Mouse (Mus musculus) 3T3-L1 (cell line): Measurements from ENCODE around the gene Gm20388.

Experiments used
- DNase-seq: peaks from one replicate; pipeline ENCODE4 v3.0.0-alpha.2; 2015; ENCODE audit warnings: low read depth, low spot score

Gm20388 gene

GRCm38 (mm10) chr8:122389357-122389756, 2478.7 kb downstream of the Gm20388 start:
- DNase-seq: peak; percentile 33

DNA sequence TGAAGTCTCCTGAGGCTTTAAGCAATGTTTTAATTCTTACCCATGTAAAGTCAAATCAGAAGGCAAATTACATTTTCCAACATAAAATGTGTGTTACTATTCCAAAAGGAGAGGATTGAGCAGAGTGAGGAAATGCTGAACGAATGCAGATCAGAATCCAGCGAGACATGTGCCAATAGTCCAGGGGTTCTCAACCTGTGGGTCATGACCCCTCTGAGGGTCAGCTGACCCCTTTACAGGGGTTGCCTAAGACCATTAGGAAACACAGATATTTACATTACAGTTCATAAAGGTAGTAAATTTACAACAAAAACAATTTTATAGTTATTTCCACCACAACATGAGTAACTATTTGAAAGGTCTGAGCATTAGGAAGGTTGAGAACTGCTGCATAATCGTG, 2480.1 kb downstream of the Gm20388 start:
- no peak for DNase-seq

DNA sequence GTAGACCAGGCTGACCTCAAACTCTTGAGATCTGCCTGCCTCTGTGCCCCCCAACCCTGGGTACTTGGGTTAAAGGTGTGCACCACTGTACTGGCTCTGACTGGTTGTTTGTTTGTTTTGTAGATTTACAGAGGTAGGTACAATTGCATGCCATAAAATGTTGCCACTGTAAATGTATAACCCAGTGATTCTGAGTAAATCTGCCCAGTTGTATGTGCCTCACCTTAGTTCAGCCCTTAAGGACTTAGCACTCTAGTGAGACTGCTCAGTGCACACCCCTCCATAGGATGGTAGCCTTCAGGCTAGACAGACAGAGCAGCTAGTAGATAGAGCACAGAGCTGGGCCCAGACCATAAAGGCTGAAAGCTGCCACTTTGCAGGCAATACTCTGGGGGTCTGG, 2483.1 kb downstream of the Gm20388 start:
- DNase-seq: no peak

- no peak for DNase-seq
Measured at GRCm38 (mm10) chr8:122395291-122395690, 2484.7 kb downstream of the Gm20388 start.

GRCm38 (mm10) chr8:122398186-122398585, 2487.5 kb downstream of the Gm20388 start:
- no peak for DNase-seq

DNA sequence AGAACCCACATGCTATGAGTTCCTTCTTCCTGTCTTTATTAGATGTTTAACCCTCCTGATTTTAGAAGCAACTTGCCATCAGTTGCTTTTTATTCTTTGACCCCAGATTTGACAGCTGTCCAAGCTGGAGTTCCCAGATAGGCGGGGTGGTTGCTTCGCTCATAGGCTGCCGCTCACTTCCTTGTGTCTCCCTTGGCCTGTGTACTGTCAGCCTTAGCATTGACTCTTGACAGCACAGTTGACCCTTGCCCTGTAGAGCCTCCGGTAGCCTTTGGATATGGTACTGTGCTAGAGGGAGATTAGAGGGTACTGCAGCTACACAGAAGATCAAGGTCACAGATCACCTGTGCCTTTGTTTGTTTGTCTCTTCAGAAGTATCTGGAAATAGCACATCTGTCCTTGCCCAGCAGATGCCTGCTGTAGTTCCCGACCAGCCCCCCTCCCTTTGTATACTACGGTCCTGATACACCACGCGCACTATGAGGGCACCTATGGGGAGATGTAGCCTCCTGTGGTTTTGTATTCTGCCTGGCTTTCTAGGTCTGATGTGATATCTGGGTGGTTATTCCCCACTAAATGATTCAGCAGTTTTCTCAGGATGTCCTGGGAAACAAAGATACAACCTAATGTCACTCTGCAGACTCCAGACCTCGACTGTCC, 2494.6 kb downstream of the Gm20388 start:
- no peak for DNase-seq

DNA sequence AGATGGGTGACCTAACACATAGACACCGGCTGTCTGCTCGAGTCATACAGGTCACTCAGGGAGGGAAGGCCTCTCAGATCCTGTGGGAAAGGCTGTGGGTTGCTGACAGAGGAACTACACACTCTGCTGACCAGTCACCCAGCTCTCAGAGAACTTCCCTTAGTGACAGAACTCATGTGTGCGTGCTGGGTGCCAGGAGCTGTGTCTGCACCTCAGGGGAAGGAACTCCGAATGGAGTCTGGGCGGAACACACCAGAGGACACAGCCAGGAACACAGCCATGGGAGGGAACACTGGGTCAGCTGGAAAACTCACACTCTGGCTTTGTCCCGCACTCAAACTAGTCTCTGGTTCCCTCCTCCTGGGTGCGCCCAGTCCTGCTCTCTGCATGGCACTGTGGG, 2497.0 kb downstream of the Gm20388 start:
- no peak for DNase-seq

- DNase-seq: no peak
Measured at GRCm38 (mm10) chr8:122414311-122414710, 2503.7 kb downstream of the Gm20388 start.

GRCm38 (mm10) chr8:122415554-122415953, 2504.9 kb downstream of the Gm20388 start:
- DNase-seq: no peak

- peak; percentile 48 for DNase-seq
Measured at GRCm38 (mm10) chr8:122419881-122420555, 2509.4 kb downstream of the Gm20388 start.

DNA sequence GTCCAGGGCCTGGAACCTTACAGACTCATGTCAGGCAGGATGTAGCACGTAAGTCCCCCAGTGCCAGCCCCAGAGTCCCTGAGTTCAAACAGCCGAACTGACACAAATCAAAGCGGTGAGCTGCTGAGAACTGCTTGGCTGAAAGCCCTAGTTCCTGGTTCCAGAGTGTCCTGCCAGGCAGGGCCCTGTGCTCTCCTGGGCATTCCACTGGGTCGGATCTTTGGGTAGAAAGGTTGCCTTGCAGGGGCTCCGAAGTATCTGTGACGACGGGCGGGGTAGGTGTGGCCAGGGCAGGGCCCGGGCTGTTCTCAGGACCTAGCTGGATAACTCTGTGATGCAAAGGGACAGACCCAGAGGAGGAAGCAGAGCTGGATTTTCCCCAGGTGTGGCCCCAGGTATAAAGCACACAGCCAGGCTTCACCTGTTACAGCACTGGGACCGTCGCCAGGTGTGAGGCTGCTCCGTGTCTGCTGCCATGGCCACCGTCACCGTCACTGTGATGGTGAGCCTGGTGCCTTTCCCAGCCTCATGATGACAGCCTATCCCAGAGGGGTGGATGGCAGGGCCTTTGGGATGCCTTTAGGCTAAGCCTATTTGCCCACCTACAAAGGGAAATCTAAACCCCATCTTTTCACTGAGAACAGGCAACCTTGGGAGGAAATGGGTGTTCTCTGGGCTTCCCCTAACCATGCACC, 2510.9 kb downstream of the Gm20388 start, which contains the start of gene Il17c:
Gene Il17c (plus strand): TSS at position 645 of the 695 bp plus-strand sequence.
- DNase-seq: no peak

- no peak for DNase-seq
Measured at GRCm38 (mm10) chr8:122423217-122423616, 2512.6 kb downstream of the Gm20388 start.

GRCm38 (mm10) chr8:122423659-122424058, 2513.0 kb downstream of the Gm20388 start:
- DNase-seq: peak; percentile 84

GRCm38 (mm10) chr8:122426145-122426544, 2515.5 kb downstream of the Gm20388 start:
- no peak for DNase-seq

- no peak for DNase-seq
Measured at GRCm38 (mm10) chr8:122427607-122428006, 2517.0 kb downstream of the Gm20388 start.

DNA sequence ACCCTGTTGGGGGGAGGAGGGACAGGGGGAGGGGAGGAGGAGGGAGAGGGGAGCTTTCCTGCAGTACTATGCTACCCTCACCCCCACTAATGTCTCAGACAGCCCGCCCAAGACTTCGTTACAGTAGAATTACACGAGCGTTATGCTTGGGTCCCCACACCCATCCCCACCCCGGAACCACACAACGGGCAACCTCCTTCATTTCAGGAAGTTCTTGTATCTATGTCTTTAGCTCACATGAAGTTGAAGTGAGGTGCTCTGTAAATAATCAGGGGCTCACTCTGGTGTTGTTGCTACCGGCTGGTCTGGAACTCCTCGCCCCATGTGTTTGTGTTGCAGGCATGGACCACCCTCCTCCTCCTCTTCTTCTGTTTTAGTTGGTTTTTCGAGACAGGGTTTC, 2517.5 kb downstream of the Gm20388 start:
- DNase-seq: no peak

GRCm38 (mm10) chr8:122430058-122430636, 2519.5 kb downstream of the Gm20388 start:
- no peak for DNase-seq

- no peak for DNase-seq
Measured at GRCm38 (mm10) chr8:122430646-122431045, 2520.0 kb downstream of the Gm20388 start.

GRCm38 (mm10) chr8:122431694-122432442, 2521.2 kb downstream of the Gm20388 start:
- DNase-seq: no peak

- no peak for DNase-seq
Measured at GRCm38 (mm10) chr8:122432443-122433268, 2522.0 kb downstream of the Gm20388 start, which contains the start of gene Cyba. TSS of gene Cyba (minus strand) at chr8:122432930.
